Mouse (Mus musculus) liver, embryonic 14.5 days (tissue): ENCODE measurements around the gene Zbtb22. TPM values are rescaled to one million over a fixed set of nuclear protein-coding genes. Genes with fewer than 3 reads are reported as not detected.
"Not testable (repeated sequence)": the region's sequence is repeated elsewhere in the genome, so short reads cannot be mapped to it uniquely, and the experiment has no call there.

Source experiments
- ATAC-seq: fragments of 200-750 bp; cut with Nextera tagmentation; 2 replicates; pipeline ENCODE4 v1.8.0; 2017; ENCODE audit warnings: moderate number of reproducible peaks, mild to moderate bottlenecking, moderate library complexity; ENCODE audit not compliant: insufficient read depth
- DNase-seq, 3 experiments: peaks; one replicate each; pipeline ENCODE4 v3.0.0-alpha.2; 2012 to 2013; ENCODE audit warnings: low read depth in 3 of 3, low spot score in 3 of 3
- H3K27ac ChIP-seq: fragments of 300-500 bp; sonication (generic); 2 replicates; pipeline ENCODE4 v1.5.1; 2014; ENCODE audit warnings: moderate library complexity, mild to moderate bottlenecking, control low read depth, inconsistent platforms
- H3K27me3 ChIP-seq: fragments of 300-500 bp; sonication (generic); 2 replicates; pipeline ENCODE4 v1.6.1; 2014; ENCODE audit warnings: mild to moderate bottlenecking, low read length, moderate library complexity; ENCODE audit not compliant: control insufficient read depth, insufficient read depth
- H3K36me3 ChIP-seq: fragments of 300-500 bp; sonication (generic); replicated peaks from 2 replicates; pipeline ENCODE4 v1.6.1; 2014; ENCODE audit warnings: low read depth; ENCODE audit not compliant: control insufficient read depth, insufficient read depth
- H3K4me1 ChIP-seq, 2 experiments: fragments of 200-500 bp in 1 of 2; fragments of 300-500 bp in 1 of 2; sonication (generic) in 1 of 2; replicated peaks; 2 replicates each; pipeline ENCODE4 v1.6.1; 2012 to 2014; ENCODE audit warnings: antibody characterized with exemption in 1 of 2, inconsistent platforms in 1 of 2, low read length in 1 of 2; ENCODE audit not compliant: control insufficient read depth in 2 of 2, insufficient read depth in 2 of 2
- H3K4me2 ChIP-seq: fragments of 300-500 bp; sonication (generic); 2 replicates; pipeline ENCODE4 v1.6.1; 2014; ENCODE audit warnings: low read depth, mild to moderate bottlenecking, control low read depth, moderate library complexity
- H3K4me3 ChIP-seq, 2 experiments: fragments of 200-500 bp in 1 of 2; fragments of 300-500 bp in 1 of 2; sonication (generic) in 1 of 2; 2 replicates each; pipeline ENCODE4 v1.5.1; 2012 to 2014; ENCODE audit warnings: low read depth in 2 of 2, low read length in 2 of 2, mild to moderate bottlenecking in 2 of 2, control low read depth in 1 of 2, inconsistent platforms in 1 of 2, moderate library complexity in 1 of 2; ENCODE audit not compliant: insufficient read depth in 1 of 2
- H3K9ac ChIP-seq: fragments of 300-500 bp; sonication (generic); replicated peaks from 2 replicates; pipeline ENCODE4 v1.6.1; 2014; ENCODE audit warnings: mild to moderate bottlenecking, control low read depth, moderate library complexity
- H3K9me3 ChIP-seq: fragments of 300-500 bp; sonication (generic); 2 replicates; pipeline ENCODE4 v1.6.1; 2016; ENCODE audit warnings: low read length, mixed read lengths; ENCODE audit not compliant: control insufficient read depth
- CTCF ChIP-seq: IDR thresholded peaks from 2 replicates; pipeline ENCODE4 v1.5.1; 2016; ENCODE audit warnings: antibody characterized with exemption, low read depth, control low read depth
- EP300 ChIP-seq: IDR thresholded peaks from 2 replicates; pipeline ENCODE4 v1.6.1; 2016; ENCODE audit warnings: antibody characterized with exemption, low read depth
- WGBS: fragments of 180-500 bp; shearing (Covaris S2); extraction: QIAGEN DNeasy Blood & Tissue Kit; methylation state at CpG from one replicate; pipeline ENCODE4 v1.1.7; 2014; ENCODE audit not compliant: insufficient replicate concordance; 5-methylcytosine and 5-hydroxymethylcytosine counted together
- polyA plus RNA-seq, 2 experiments: library from polyadenylated mRNA; depleted of rRNA in 1 of 2; stranded (reverse) in 1 of 2; unstranded in 1 of 2; fragments of >200 nt; fragmentation: Nextera tagmentation in 1 of 2; extraction: Ambion mirVana in 1 of 2; gene quantifications; 2 replicates each; pipeline versions ENCODE4 v1.2.1 to v1.2.3; 2012 to 2014

The Zbtb22 gene
- polyA plus RNA-seq, 2 experiments, result 4.8 to 12.1 TPM

DNA sequence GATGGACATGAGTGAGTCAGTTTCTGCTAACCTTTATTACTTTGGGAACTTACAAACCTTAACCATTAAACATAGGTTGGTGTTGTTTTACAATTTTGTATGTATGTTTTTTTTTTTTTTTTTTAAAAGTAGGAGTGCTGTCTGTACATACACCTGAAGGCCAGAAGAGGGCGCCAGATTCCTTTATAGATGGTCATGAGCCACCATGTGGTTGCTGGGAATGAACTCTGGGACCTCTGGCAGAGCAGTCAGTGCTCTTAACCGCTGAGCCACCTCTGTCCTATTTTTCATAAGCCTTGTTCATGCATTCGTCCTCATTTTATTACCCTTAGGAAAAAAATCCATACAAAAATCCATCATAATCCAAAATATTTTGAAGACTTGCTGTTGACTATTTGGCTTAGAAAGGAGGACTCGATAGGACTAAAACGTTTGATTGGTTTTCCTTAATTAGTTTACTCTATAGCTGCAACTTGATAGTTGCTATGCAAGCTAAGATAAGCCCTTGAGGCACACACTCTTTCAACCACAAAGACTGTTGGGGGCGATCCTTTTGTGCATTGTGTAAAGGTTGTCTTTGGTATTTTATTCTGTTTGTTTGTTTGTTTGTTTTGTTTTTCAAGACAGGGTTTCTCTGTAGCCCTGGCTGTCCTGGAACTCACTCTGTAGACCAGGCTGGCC, 18.4 kb upstream of the Zbtb22 start:
- Histone ChIP-seq H3K9ac (no peak overlapping the region), H3K36me3 (no peaks in the 10 kb centered on the region), H3K27me3 (no peaks in the 10 kb centered on the region), H3K4me3 (no peak overlapping the region), H3K4me2 (no peak overlapping the region), H3K27ac (no peak overlapping the region), H3K9me3 (no peaks in the 10 kb centered on the region), H3K4me1 (peaks cover 35 to 39% of the 10 kb centered on the region in 2 experiments)
- DNase-seq (peak; percentile 71 to 78 (median 71)), ATAC-seq (peak; percentile 42; the same call in 1 of the 2 replicates)
- no peak for TF ChIP-seq EP300
- peak; percentile 85 for TF ChIP-seq CTCF
- WGBS, result 7% methylated on average over 6 of the region's 6 CpGs

DNA sequence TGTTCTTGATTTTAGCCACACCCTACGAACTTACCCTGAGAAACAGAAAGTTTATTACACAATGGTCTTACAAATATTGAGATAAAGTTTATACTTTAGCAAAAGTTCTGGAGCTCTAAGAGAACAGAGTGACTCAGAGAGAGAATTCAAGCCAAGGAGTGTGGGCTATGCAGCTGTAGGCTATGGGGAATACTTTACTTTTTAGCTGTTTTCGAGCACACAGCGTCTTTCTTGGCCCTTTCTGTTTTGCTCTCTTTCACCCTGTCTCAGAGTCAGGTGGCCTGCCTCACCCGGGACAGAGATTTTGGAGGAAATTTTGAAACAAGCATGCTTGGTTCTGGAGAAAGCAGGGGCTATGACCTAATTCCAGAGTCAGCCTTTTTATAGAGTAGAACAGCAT, 17.5 kb upstream of the Zbtb22 start:
- H3K27me3 ChIP-seq, ATAC-seq, H3K9me3 ChIP-seq, H3K4me3 ChIP-seq, H3K9ac ChIP-seq, H3K4me2 ChIP-seq, DNase-seq, H3K36me3 ChIP-seq: not testable (repeated sequence)
- peaks cover 35 to 46% of the 10 kb centered on the region in 2 experiments for H3K4me1 ChIP-seq
- 63% methylated on average over 4 of the region's 4 CpGs for WGBS
- peak overlapping the region; percentile 87 for H3K27ac ChIP-seq

DNA sequence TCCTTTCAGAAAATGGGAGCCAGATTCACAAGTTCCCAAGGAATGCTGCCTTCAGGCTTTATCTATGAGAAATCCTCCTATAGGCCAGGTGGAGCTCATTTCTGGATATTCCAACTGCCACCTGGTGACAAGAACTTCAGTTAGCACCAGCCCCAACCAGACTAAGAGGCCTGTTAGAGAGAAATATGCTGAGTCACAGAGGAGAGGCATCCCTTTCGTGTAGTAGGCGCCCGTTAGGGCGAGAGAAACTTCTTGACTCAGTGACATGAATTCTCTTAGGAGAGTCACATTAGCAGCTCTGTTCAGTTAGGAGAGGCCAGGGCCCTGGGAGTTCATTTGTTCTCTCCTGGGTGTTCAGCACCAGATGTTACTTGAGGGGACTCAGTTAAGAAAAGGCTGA, 16.1 kb upstream of the Zbtb22 start:
- WGBS, result 18% methylated on average over 4 of the region's 4 CpGs
- H3K27me3 ChIP-seq, result no peaks in the 10 kb centered on the region
- H3K9me3 ChIP-seq, result no peaks in the 10 kb centered on the region
- H3K4me1 ChIP-seq, result peaks cover 39 to 57% of the 10 kb centered on the region in 2 experiments
- no peaks in the 10 kb centered on the region for H3K36me3 ChIP-seq
- ATAC-seq (peak; percentile 77), DNase-seq (peak; percentile 66 to 73 (median 71))
- H3K4me3 ChIP-seq, result no peak overlapping the region
- TF ChIP-seq CTCF, result no peak
- peak; percentile 20; the same call in 1 of the 2 replicates for TF ChIP-seq EP300
- peak overlapping the region; percentile 11 for H3K4me2 ChIP-seq
- H3K9ac ChIP-seq, result peak overlapping the region; percentile 25
- H3K27ac ChIP-seq, result peak overlapping the region; percentile 87

DNA sequence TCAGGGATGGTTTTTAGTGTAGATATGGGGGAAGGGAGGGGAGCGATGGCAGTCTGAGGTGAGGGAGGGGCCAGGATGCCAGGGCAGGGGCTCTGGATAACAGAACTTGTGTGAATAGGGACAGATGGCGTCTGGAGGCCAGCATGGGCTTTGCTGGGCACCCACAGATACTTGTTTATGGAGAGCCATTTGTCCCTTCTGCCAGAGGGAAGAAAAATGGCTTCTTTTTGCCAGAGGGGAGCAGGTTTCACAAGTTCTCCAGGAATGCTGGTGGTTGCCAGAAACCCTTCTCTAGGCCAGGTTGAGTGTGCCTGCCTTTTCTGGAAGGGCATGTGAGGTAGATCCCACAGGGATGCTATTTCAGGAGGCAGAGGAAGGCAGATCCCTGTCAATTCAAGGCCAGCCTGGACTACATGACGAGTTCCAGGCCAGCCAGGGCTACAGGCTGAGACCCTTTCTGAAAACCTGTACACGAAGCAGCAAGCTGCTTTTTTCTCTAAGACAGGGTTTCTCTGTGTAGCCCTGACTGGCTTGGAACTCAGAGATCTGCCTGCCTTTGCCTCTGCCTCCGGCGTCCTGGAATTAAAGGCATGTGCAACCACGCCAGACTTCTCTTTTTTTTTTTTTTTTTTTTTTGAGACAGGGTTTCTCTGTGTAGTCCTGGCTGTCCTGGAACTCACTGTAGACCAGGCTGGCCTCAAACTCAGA, 15.3 kb upstream of the Zbtb22 start:
- H3K4me2 ChIP-seq, result peak overlapping the region; percentile 11
- 57% methylated on average over 7 of the region's 7 CpGs for WGBS
- peaks cover 39 to 57% of the 10 kb centered on the region in 2 experiments for H3K4me1 ChIP-seq
- H3K36me3 ChIP-seq, result no peaks in the 10 kb centered on the region
- H3K27me3 ChIP-seq, result no peaks in the 10 kb centered on the region
- peak overlapping the region; percentile 25; the same call in 1 of the 2 replicates for H3K9ac ChIP-seq
- DNase-seq (no peak), ATAC-seq (peak; percentile 36; the same call in 1 of the 2 replicates)
- peak overlapping the region; percentile 87 for H3K27ac ChIP-seq
- H3K9me3 ChIP-seq, result no peaks in the 10 kb centered on the region
- TF ChIP-seq CTCF, result no peak
- no peak for TF ChIP-seq EP300
- no peak overlapping the region for H3K4me3 ChIP-seq

DNA sequence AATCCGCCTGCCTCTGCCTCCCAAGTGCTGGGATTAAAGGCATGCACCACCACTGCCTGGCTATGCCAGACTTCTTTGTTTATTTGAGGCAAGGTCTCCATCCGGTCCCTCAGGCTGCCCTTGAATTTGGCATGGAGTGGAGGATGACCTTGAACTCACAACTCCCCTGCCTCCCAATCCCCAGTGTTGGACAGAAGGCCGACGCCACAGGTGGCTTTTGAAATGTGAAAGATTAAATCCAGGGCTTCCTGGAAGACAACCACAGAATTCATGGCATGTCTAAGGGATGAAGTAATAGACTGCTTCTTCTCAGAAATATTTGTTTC, 14.8 kb upstream of the Zbtb22 start:
- ATAC-seq (no peak), DNase-seq (no peak)
- no peak for TF ChIP-seq CTCF
- TF ChIP-seq EP300, result no peak
- no peaks in the 10 kb centered on the region for H3K9me3 ChIP-seq
- no peak overlapping the region for H3K27ac ChIP-seq
- no peaks in the 10 kb centered on the region for H3K36me3 ChIP-seq
- no peak overlapping the region for H3K9ac ChIP-seq
- H3K4me3 ChIP-seq, result no peak overlapping the region
- H3K4me1 ChIP-seq, result peaks cover 39 to 57% of the 10 kb centered on the region in 2 experiments
- 82% methylated on average over 4 of the region's 4 CpGs for WGBS
- no peaks in the 10 kb centered on the region for H3K27me3 ChIP-seq
- no peak overlapping the region for H3K4me2 ChIP-seq
